Mouse (Mus musculus) left cerebral cortex, adult 11 months (tissue): ENCODE data around the gene Gm15097.
"Not testable (repeated sequence)": the region's sequence is repeated elsewhere in the genome, so short reads cannot be mapped to it uniquely, and the experiment has no call there.

Experiments
- DNase-seq: peaks from one replicate; pipeline ENCODE4 v3.0.0; 2022; ENCODE audit warnings: low spot score

Gm15097 gene

GRCm38 (mm10) chrX:149784173-149784572, at the start of gene Gm15097:
Gm15097 (plus strand) TSS chrX:149784473.
- not testable (repeated sequence) for DNase-seq

- not testable (repeated sequence) for DNase-seq
These were observed 21.4 kb upstream of the Gm15097 start for GRCm38 (mm10) chrX:149762853-149763252.

- DNase-seq, result not testable (repeated sequence)
These were observed 26.9 kb downstream of the Gm15097 start for GRCm38 (mm10) chrX:149811178-149811577.
